Mouse (Mus musculus) adrenal gland (tissue): ENCODE measurements at regions not wholly inside any gene's neighbourhood (a gene's known extent, or its start where the extent isn't known, plus 50 kb on each side); places are given as distances from the start of the nearest gene placed in this dataset.
"Not testable (repeated sequence)": the region's sequence is repeated elsewhere in the genome, so short reads cannot be mapped to it uniquely, and the experiment has no call there.

Experiments
- intact Hi-C: fragments of 180-260 bp; cut with DNase I; formaldehyde crosslinking; loops from one replicate; pipeline ENCODE4 v1.15.1; 2025

DNA sequence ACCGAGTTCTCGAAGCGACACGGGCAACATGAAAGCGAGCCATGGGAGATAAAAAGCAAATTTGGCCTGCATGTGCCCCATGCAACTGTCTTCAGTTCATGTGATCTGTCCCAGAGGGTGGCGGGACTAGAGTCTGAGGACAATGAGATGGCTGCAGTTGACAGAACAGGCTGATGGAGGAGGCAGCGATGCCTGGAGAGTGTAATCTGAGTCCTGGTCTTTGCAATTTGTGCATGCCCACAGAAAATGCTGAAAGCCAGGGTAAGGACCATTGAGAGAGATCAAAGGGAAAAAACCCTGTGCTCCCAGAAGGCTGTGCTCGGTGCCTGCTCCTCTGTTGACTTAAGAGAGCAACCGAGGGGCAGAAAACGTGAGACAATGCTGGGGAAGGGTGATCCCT is 624.8 kb upstream of the BB014433 start:
- intact Hi-C loops = no loop called here

DNA sequence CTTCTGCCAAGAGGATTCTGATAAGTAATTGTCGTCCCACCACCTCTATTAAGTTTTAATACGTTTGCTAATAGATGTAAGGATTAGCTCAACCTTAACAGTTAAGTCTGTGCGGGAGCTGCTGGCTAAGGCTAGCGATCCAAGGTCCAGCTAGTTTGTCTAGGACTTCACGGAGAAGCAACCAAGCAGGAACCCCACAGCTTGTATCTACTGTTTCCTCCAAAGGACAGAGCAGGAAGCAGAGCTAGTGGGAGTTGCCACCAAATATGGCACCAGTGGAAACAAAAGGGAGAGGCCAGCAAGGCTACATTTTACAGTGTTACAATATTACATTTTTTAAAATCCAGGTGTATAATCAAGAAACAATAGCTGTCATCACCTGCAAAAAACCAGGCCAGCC is 624.4 kb upstream of the BB014433 start:
- intact Hi-C loops = no loop called here

DNA sequence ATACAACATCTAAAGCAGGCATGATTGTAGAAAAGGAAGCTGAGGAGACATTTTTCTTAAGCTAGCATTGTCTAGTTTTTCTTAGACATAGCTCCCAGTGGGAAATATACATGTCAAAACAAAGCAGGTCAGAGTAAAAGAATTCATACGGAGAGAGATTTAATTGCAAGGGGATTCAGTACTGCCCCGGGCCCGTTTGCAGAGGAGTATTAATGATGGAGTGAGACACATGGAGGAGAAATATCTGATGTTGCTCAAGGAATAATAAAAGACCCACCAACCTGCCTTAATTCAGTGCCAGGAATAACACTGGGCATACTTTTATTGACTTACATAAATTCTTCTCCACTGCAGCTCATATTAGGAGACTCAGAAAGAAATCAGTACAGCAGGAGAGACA is 623.6 kb upstream of the BB014433 start:
- intact Hi-C loops = no loop called here

DNA sequence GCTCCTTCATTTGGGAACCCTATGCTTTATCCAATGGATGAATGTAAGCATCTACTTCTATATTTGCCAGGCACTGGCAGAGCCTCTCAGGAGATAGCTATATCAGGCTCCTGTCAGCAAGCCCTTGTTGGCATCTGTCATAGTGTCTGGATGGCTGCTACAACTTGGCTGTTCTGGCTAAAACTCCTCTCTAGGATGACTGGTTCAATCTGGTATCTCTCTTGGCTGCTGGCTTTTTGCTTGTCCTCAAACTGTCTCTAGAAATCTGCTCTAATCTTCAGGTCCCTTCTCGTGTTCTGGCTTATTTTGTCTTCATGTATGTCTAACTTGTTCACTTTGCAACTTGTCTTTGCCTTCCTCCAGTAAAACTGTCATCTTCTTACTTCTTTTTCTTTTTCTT is 614.7 kb upstream of the BB014433 start:
- intact Hi-C loops = no loop called here

DNA sequence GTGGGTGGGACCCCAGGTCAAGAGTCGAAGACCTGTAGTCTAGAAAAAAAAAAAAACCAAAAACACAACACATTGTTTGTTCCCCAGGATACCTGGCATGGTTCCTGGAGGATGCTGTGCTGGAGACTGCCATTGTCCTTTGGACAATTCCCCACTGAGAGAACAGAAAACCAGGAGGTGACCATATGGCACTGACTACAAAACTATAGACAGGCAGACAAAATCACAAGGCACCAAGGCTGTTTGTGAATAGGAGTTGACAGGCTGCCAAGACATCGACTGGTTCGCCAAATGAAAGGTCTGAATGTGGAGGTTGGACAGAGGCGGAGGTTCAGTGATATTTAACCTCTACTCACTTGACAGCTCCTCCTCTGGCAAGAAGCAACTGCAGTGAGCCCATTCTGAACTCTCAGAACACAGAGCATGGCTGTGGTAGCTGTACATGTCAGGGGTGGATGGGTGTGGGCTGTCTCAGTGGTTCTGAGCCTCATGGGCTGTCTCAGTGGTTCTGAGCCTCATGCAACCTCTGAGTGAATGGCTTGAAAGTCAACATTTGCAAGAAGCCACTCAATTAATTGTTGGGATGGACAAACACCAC is 589.0 kb upstream of the BB014433 start:
- intact Hi-C loops = no loop called here

DNA sequence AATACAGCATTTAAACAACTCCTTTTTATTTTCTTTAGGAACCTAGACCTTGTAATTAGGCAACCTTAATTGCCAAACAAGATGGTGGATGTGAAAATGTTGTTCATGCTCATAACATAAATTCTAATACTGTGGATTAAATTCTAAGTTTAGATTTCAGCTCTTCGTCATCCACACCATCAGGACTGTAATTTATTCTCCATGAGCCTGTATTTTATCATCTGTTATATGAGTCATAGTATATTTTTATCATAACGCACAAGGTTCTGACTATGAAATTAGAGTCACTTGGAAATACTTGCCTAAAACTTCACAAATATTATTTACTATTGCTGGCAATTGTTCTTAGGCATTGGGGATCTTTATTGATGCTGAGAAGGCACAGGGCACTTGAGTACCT is 582.7 kb upstream of the BB014433 start:
- intact Hi-C loops = no loop called here

DNA sequence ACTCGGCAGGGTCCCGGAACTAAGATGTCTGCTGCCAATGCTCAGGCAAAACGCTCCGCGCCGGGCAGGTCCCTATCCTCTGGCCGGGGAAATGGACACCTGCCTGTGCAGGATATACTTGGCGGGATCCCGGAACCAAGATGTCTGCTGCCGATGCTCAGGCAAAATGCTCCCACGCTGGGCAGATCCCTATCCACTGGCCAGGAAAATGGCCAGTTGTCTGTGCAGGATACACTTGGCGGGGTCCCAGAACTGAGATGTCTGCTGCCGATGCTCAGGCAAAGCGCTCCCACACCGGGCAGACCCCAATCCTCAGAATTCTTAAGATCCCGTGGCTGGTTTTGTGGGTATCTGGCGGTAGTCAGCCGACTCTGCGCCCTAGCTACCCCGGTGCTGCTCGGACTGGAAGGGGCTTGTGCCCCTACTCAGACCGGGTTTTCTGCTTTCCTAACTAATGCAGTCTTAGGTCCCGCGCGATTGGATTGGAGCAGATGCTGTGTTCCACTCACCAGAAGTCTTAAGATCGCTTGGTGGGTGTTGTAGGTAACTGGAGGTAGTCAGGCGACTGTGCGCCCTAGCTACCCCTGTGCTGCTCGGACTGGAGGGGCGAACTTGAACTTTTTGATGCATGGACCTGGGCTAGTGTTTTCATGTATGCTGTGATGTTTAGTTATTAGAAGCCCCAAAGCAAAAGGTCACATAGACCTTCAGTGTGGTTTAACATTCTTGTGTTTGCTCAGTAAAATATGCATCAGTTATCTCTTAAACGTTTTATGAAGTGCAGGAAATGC is 577.9 kb upstream of the BB014433 start:
- intact Hi-C loops = not testable (repeated sequence)

DNA sequence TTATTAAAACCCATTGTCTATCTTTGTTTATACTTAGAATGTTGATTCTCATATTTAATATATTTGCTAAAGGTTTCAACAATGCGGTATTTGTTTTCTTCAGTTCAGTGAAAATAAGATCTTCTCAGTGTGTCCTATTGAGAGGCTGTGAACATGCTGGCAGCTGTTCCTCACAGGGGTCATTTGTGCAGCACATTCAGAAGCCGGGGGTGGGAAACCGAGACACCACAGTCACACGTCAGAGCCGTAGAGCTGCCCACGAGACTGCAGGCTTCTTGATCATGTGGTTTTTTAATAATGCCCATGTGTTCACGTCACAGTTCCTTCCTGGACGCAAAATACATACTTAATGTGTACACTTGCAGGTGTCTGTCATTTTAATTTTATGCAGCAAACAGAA is 564.3 kb upstream of the BB014433 start:
- intact Hi-C loops = no loop called here

DNA sequence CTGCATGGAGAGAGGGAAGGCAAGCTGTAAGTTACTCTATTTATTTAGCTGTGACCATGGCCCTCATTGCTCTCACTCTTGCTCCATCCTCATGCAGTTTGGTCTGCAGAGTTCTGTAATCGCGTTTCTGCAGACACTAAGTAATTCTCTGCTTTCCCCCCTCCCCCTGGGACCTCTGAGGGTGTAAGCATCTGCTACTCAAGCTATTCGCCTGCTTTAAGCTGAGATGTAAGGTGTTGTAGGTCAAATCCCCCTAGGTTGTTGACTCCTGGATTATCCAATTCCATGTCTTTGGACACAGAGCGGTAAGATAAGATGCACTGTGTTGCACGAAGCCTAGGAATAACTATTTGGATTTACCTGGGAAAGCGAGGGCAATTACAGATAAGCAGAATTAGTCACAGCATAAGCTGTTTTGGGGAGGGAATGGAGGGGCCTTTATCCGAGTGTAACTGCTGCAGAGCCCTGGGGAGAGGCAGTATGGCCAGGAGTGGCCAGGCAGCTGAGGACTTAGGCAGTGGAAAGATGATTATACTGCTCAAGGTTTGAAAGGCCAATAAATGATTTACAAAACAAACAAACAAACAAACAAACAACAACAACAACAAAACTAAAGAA is 561.8 kb upstream of the BB014433 start:
- intact Hi-C loops = loop anchor here (10.0 kb wide), 1 partner anchor 343 kb away; no protein-coding TSS in a partner anchor

DNA sequence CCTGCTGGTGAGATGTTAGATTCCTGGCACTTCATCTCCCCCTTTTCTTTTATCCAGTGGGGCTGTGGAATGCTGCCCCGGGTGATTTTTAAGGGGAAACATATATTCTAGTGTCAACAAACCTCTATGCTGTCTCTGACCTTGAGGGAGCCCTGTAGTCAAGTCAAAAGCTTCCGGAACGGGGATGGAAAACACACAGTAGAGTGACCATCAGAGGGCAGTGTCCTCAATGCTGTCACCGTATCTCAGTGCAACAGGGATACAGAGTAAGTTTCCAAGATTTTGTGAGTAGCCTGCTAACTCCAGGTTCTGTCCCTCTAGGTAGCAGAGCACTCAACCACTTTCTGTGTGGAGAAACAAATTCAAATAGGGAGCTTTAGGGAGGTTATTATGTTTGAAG is 555.7 kb upstream of the BB014433 start:
- intact Hi-C loops = loop anchor here (2.0 to 10.0 kb wide), 2 partner anchors 127 to 337 kb away; no protein-coding TSS in a partner anchor

DNA sequence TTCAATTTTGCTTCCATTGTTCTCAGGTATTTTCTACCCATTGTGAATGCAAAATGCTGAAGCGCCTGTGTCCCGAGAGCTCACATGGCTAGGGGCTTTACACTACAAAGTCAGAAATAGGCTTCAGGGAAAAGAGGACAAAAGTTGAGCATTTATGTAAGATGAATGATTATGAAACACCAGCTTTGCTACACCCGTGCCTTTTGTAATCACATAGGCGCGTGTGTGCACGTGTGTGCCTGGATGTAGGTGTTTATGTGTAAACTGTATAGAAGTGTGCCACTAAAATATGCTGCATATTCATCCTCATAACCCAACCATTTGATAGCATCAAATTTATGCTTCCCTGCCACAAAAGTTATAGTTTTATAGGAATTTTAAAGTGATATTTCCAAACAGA is 547.2 kb upstream of the BB014433 start:
- intact Hi-C loops = no loop called here

DNA sequence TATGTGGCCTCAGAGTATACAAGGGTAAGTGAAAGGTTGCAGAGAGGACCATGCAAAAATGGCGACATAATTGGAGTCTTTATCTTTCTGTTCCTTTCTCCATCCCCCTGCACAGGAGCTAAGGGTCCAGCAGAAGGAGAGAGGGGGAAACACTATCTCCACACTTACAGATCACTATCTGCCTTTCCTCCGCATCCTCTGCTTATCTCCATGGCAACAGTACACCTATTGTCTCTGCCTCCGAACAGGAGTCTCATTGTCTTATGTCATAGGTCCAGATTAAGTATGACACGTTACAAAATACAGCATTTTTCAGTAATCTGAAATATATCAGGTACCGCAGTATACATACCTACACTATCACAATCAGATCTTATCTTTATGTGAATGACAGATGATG is 537.9 kb upstream of the BB014433 start:
- intact Hi-C loops = no loop called here

DNA sequence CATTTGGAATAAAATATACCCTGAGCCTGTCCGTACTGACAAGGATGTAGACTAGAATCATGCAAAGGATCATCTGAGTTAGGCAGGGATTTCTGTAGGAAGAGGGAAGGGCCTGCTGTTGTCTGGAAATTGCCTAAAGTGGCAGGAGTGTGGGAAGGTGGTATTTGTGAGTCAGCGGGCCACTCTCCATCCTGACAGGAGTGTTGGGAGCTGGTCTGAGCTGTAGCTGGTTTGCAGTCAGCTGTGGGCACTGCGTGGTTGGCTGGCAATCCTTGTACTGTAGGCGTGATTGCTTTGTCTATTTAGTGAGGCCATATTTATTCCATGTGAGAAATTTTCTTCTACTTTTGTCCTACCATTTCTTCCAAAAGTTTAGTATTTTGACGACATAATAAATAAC is 524.2 kb upstream of the BB014433 start:
- intact Hi-C loops = no loop called here

DNA sequence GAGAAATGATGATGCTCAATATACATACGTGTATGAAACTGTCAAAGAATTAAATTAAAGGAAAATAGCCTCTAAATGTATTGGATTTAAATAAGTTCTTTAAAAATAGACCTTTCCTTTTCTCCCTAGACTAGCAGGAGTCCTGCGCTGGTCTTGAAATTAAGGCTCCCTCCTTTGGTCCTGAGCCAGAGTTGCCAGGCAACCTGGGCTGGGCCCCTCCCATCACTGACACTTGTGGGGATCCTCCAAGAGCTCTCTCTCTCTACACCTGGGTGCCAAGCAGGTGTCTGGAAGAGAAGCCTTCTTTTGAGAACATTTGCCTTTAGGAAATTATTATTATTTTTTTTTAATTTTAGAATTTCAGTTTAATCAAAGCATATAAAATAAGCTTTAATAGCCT is 521.9 kb upstream of the BB014433 start:
- intact Hi-C loops = no loop called here

DNA sequence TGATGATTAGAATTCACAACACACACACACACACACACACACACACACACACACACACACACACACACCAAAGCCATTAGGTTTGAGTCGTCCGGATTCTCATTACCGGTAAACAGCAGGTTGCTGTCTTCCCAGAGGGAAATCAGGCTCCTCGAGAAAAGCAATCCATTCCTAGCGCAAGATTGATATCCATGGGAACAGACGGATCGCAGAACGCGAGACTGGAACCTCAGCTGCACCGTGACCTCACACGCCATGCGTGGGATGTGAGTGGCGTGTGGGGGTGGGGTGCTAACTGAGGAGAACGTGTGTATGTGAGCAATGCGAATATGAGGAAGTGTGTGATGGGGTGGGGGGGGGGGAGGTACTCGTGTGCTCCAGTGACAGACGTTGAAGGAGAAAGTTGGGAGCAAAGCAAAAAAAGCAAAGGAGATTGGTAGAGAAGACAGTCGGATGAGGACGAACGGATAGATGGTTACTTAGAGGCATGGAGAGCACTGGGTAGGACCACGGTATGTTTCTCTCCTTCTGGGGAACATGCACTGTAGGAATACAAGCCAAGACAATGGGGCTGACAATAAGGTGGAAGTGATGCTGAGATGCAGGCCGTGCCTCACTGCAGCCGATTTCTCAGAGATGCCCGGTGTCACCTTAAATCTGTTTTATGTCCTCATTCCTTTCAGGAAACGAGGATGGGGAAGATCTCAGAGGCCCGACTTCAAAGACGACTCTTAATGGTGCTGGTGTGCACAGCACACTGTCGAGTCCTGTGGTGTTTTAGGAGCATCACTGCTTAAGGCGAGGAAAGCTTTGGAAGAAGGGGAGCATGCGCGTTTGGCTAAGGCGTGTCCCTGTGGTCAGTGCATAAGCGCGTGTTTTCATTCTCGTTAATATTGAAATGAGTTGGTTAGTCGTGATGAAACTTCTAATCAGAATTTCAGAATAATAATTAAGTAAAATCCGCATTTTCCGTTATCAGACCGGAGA is 516.7 kb upstream of the BB014433 start:
- intact Hi-C loops = no loop called here

DNA sequence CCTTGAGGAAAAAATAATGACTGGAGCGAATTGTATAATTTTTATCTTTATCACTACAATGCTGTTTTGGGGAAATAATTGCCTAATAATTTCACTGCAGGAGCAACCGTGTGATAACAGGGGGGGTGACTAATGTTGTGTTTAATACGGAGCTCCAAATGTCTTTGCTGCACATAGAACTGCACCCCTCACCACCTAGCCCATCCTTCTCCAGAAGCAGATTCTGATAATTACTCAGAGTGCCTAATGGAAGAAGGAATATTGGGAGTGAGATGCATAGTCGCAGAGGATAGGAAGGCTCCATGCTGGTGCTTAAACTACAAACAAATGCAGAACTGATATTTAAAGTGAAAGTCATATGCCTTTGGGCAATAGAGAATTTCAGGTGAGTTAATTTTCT is 486.1 kb upstream of the BB014433 start:
- intact Hi-C loops = no loop called here

DNA sequence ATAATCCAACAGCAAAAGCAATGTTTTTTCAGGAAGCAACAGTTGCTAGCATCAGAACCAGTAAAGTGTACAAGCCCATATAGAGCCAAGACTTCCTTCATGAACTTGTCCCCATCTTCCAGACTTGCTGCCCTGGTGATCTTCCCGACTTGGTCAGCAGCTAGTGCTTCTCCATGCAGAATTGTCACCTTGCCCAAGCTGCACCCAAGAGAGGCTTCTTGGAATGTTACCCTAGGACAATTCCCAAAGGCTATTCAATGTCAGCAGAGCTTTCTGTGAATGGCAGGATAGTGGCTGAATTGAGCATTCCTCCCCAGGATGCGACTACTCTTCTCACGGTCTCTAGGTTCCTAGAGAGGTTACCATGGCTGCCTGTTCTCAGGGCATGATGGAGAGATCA is 479.6 kb upstream of the BB014433 start:
- intact Hi-C loops = no loop called here

DNA sequence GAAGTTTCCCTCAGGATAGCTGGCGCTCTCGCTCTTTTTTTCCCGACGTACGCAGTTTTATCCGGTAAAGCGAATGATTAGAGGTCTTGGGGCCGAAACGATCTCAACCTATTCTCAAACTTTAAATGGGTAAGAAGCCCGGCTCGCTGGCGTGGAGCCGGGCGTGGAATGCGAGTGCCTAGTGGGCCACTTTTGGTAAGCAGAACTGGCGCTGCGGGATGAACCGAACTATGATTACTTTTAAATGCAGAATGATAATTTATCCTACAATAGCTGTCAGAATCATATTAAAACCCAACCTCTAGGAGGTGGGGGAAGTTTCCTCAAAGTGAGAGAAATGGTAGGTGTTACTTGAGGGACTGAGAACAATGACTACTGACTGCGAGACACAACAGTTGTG is 474.0 kb upstream of the BB014433 start:
- intact Hi-C loops = not testable (repeated sequence)

DNA sequence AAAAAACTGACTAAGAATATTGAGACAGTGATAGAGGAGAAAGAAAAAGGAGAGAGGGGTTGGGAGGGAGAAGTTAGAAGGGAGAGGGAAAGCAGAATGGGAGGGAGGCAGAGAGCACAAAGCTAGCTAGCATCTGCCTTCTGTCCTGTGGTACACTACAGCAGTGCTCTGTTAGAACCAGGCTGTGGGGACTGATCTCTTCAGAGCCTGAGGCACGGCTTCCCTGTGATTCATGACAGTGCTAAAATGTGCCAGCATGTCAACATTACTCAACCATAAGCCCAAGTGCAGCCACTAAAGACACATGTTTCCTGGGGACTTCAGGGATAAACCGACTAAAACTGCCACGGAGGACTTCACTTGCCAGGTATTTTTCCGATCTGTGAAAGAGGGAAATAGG is 455.1 kb upstream of the BB014433 start:
- intact Hi-C loops = no loop called here

DNA sequence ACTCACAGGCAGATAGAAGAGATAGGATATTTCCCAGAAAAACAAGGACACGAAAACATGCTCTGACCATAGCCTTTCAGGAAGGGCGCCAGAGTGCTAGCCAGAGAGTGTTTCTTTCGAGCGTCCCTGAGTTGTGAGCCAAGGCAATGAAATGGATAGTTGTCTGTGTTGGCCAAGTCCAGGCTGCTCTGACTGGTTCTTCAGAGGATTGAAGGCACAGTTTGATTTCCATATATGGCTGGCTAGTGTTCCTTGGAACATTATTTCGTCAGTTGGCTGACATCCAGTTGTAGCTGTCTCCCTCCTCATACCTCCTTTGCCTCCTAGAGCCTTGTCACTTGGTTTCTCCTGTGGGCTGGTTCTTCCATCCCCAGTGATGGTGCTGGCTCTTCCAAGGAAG is 451.7 kb upstream of the BB014433 start:
- intact Hi-C loops = no loop called here

DNA sequence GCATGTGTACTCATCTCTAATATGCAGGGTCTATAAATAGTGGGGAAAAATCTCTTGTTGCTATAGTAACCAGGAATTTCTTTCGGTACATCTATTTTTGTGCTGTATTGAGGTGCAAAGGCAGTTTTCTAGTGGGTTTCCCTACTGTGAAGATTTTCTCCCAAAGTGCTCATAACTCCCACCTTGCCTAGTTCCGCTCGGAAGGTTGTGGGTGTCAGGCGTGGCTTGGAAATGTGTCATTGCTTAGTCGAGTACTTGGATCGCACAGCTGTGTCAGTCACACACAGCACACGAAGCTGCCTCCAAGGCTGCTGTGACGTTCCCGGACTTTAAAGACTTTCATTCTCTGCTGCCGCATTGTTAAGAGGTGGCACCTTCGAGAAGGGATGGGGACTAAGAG is 450.4 kb upstream of the BB014433 start:
- intact Hi-C loops = no loop called here

DNA sequence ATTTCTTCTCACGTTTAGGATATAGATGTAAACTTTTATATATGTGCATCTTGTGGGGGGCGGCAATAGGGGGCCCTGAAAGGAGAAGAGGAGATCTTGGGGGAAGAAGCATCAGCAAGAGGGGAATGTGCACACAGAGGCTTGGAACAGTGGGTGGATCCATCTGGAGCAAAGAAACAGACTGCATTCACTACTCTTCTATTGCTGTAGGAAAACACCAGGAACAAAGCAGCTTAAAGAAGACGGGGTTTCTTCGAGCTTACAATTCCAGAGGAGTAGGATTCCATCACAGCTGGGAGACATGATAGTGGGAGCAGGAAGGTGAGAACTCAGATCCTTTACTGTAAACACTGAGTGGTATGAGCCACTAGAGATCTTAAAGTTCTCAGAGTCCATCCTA is 444.9 kb upstream of the BB014433 start:
- intact Hi-C loops = no loop called here
